Mouse (Mus musculus): ENCODE measurements at regions not wholly inside any gene's neighbourhood (a gene's known extent, or its start where the extent isn't known, plus 50 kb on each side); places are given as distances from the start of the nearest gene placed in this dataset.
A peak's percentile ranks its signal among the peaks of the same experiment; 100 is the strongest.

GRCm38 (mm10) chr1:75833071-75833830 is 287.2 kb downstream of the Slc4a3 start:
- DNase-seq (ENCODE audit: low read depth): no peak

- DNase-seq (ENCODE audit: low read depth): no peak
These were observed 288.3 kb downstream of the Slc4a3 start for GRCm38 (mm10) chr1:75834361-75834760.

GRCm38 (mm10) chr1:75839551-75840223 is 293.6 kb downstream of the Slc4a3 start:
- DNase-seq (ENCODE audit: low read depth): no peak

GRCm38 (mm10) chr1:75842396-75842795 is 296.3 kb downstream of the Slc4a3 start:
- DNase-seq (ENCODE audit: low read depth): no peak

- DNase-seq (ENCODE audit: low read depth): no peak
These were observed 297.3 kb downstream of the Slc4a3 start for GRCm38 (mm10) chr1:75843326-75843725.

GRCm38 (mm10) chr1:75844123-75844522 is 298.1 kb downstream of the Slc4a3 start:
- no peak for DNase-seq (ENCODE audit: low read depth)

- no peak for DNase-seq (ENCODE audit: low read depth)
These were observed 298.5 kb downstream of the Slc4a3 start for GRCm38 (mm10) chr1:75844529-75844928.

GRCm38 (mm10) chr1:75844981-75845380 is 298.9 kb downstream of the Slc4a3 start:
- no peak for DNase-seq (ENCODE audit: low read depth)

- peak; percentile 4 for DNase-seq (ENCODE audit: low read depth)
These were observed 299.9 kb downstream of the Slc4a3 start for GRCm38 (mm10) chr1:75845771-75846535.

GRCm38 (mm10) chr1:75847681-75848080 is 301.6 kb downstream of the Slc4a3 start:
- no peak for DNase-seq (ENCODE audit: low read depth)

GRCm38 (mm10) chr1:75848436-75848835 is 302.4 kb downstream of the Slc4a3 start:
- DNase-seq (ENCODE audit: low read depth): no peak

GRCm38 (mm10) chr1:75850131-75850530 is 304.1 kb downstream of the Slc4a3 start:
- no peak for DNase-seq (ENCODE audit: low read depth)

GRCm38 (mm10) chr1:75858551-75859255 is 312.6 kb downstream of the Slc4a3 start:
- DNase-seq (ENCODE audit: low read depth): no peak

GRCm38 (mm10) chr1:75862757-75863156 is 316.7 kb downstream of the Slc4a3 start:
- DNase-seq (ENCODE audit: low read depth): no peak

GRCm38 (mm10) chr1:75866556-75866955 is 320.5 kb downstream of the Slc4a3 start:
- DNase-seq (ENCODE audit: low read depth): no peak

GRCm38 (mm10) chr1:75869414-75869813 is 323.3 kb downstream of the Slc4a3 start:
- no peak for DNase-seq (ENCODE audit: low read depth)

GRCm38 (mm10) chr1:75869846-75870245 is 323.8 kb downstream of the Slc4a3 start:
- no peak for DNase-seq (ENCODE audit: low read depth)

GRCm38 (mm10) chr1:75873911-75874310 is 327.8 kb downstream of the Slc4a3 start:
- DNase-seq (ENCODE audit: low read depth): no peak

GRCm38 (mm10) chr1:75877209-75877608 is 331.1 kb downstream of the Slc4a3 start:
- no peak for DNase-seq (ENCODE audit: low read depth)

- DNase-seq (ENCODE audit: low read depth): no peak
These were observed 339.6 kb downstream of the Slc4a3 start for GRCm38 (mm10) chr1:75885632-75886031.

GRCm38 (mm10) chr1:75888499-75889208 is 342.6 kb downstream of the Slc4a3 start:
- no peak for DNase-seq (ENCODE audit: low read depth)
